Mouse (Mus musculus) liver, adult 2 months (tissue): Measurements from ENCODE around the gene Tmprss4.

ENCODE experiments used
- CTCF ChIP-seq: fragments of 200-500 bp; IDR thresholded peaks from 2 replicates; pipeline ENCODE4 v1.5.1; 2011; ENCODE audit warnings: low read depth, low read length, control low read depth
- POLR2A ChIP-seq: fragments of 200-500 bp; IDR thresholded peaks from 2 replicates; pipeline ENCODE4 v1.6.1; 2011; ENCODE audit warnings: low read length, control low read depth; ENCODE audit not compliant: insufficient read depth; ENCODE audit errors: extremely low read depth

- TF ChIP-seq POLR2A (no peak), CTCF (no peak)
Observed at GRCm38 (mm10) chr9:45203797-45204410, at the start of gene Tmprss4.
